Mouse (Mus musculus) MEL-GATA-1-ER (cell line): ENCODE data around the gene Mrpl22.
"Not testable (repeated sequence)": the region's sequence is repeated elsewhere in the genome, so short reads cannot be mapped to it uniquely, and the experiment has no call there.

Experiments used
- DNase-seq: peaks from one replicate; pipeline ENCODE4 v3.0.0-alpha.2; 2012; ENCODE audit warnings: low read depth; ENCODE audit errors: extremely low read depth

Gene Mrpl22

DNA sequence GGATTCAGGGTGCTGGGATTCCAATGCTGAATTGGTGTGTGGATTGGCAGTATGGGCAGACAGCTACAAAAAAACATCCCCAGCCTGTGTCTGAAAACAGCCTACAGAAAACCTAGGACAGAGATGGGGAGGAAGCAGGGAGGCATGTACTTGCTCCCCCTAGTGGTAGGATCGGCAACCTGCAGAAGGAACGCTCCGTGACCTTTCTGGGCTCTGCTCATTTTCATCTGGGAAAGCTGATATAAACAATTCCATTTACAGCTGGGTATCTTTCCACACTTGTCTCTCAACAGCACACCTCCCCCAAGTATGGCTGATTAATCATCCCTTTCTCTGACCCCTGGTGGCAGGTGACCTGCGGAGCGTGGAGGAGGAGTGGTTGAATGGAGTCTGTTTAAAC lies 54.2 kb downstream of the Mrpl22 start:
- DNase-seq = peak; percentile 50

DNA sequence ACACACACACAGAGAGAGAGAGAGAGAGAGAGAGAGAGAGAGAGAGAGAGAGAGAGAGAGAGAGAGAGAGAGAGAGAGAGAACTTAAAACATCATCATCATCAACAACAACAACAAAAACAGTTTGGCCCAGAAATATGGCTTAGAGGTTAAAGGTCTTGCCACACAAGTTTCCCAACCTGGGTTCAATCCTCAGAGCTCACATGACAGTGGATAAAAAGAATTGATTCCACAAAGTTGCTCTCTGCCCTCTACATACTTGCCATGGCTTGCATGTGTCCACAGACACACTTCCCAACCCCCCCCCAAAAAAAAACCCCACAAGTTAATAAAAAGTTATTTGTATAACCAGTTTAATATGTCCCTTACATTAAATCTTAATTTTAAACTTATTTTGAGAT lies 55.0 kb downstream of the Mrpl22 start:
- no peak for DNase-seq

- not testable (repeated sequence) for DNase-seq
Observed at GRCm38 (mm10) chr11:58228021-58228420, 56.6 kb downstream of the Mrpl22 start.
